19 mouse cellular contexts compared by ENCODE assay signal in genomic region chr14:57545526-57545925, GRCm38 (mm10).
"Had no signal": no experiment of that assay in that cellular context is flagged by ENCODE, and none has a peak within 500 bp of the region (broad histone marks: within the 10 kb centered on the region; RNA-seq: fewer than 3 reads in every experiment).

No protein-coding gene starts in this region.

- H3K4me1 ChIP-seq: intestine, embryonic 15.5 days; neural tube, embryonic 12.5 days had no signal

- H3K4me2 ChIP-seq: intestine, embryonic 15.5 days; limb, embryonic 12.5 days; limb, embryonic 15.5 days; liver, embryonic 11.5 days; liver, embryonic 15.5 days; lung, embryonic 15.5 days; neural tube, embryonic 12.5 days had no signal

- H3K27me3 ChIP-seq: intestine, embryonic 15.5 days; limb, embryonic 12.5 days; limb, embryonic 15.5 days; liver, embryonic 15.5 days; lung, embryonic 15.5 days; neural tube, embryonic 12.5 days had no signal

- H3K4me3 ChIP-seq: intestine, embryonic 15.5 days; limb, embryonic 12.5 days; limb, embryonic 15.5 days; liver, embryonic 15.5 days; lung, embryonic 15.5 days; neural tube, embryonic 12.5 days had no signal

- H3K27ac ChIP-seq: liver, embryonic 15.5 days; neural tube, embryonic 12.5 days had no signal

- H3K9ac ChIP-seq: intestine, embryonic 15.5 days; limb, embryonic 12.5 days; limb, embryonic 15.5 days; liver, embryonic 15.5 days; lung, embryonic 15.5 days; neural tube, embryonic 12.5 days had no signal

- DNase-seq: kidney, adult 18-20 months; kidney, adult 9 months; kidney, postnatal 14 days; kidney, postnatal 4 days; left cerebral cortex, postnatal 4 days; lung, adult 18-20 months; lung, postnatal 10 days; lung, postnatal 36 days; right cerebral cortex, postnatal 4 days; thymus, adult 2 months; thymus, postnatal 14 days; thymus, postnatal 4 days had no signal

- H3K9me3 ChIP-seq: intestine, embryonic 15.5 days; limb, embryonic 15.5 days; liver, embryonic 15.5 days; lung, embryonic 15.5 days; neural tube, embryonic 12.5 days had no signal

- ATAC-seq: intestine, embryonic 15.5 days had no signal
